Mouse (Mus musculus) adrenal gland, postnatal 14 days (tissue): ENCODE results near the gene Ltc4s. TPM values are rescaled to one million over a fixed set of nuclear protein-coding genes. Genes with fewer than 3 reads are reported as not detected.

Source experiments
- DNase-seq: peaks from one replicate; pipeline ENCODE4 v3.0.0; 2021; ENCODE audit warnings: mixed read lengths
- microRNA-seq, 2 experiments: library from miRNA; unstranded; fragments of <30 nt; microRNA quantifications; one replicate each; pipeline ENCODE4 v1.2.0; 2021
- total RNA-seq: library from RNA; stranded (reverse); gene quantifications from 2 replicates; pipeline ENCODE4 v1.2.3, GENCODE M21; 2021

The Ltc4s gene
- total RNA-seq, 1 experiment from 2014 or later = 11.3 TPM

GRCm38 (mm10) chr11:50200613-50201012, 37.8 kb downstream of the Ltc4s start:
- DNase-seq = peak; percentile 41

GRCm38 (mm10) chr11:50198916-50199315, 39.5 kb downstream of the Ltc4s start:
- peak; percentile 11 for DNase-seq

- peak; percentile 11 for DNase-seq
Measured at GRCm38 (mm10) chr11:50198219-50198846, 40.1 kb downstream of the Ltc4s start.

- peak; percentile 3 for DNase-seq
Measured at GRCm38 (mm10) chr11:50197500-50197899, 40.9 kb downstream of the Ltc4s start.

GRCm38 (mm10) chr11:50194793-50195192, 43.6 kb downstream of the Ltc4s start:
- no peak for DNase-seq

- no peak for DNase-seq
Measured at GRCm38 (mm10) chr11:50194070-50194469, 44.3 kb downstream of the Ltc4s start.

GRCm38 (mm10) chr11:50192278-50192677, 46.1 kb downstream of the Ltc4s start:
- DNase-seq = no peak

GRCm38 (mm10) chr11:50190362-50190761, 48.1 kb downstream of the Ltc4s start:
- DNase-seq = no peak

- DNase-seq = peak; percentile 68
Measured at GRCm38 (mm10) chr11:50188682-50189081, 49.7 kb downstream of the Ltc4s start.

Small RNA genes within 50 kb of the gene (microRNA-seq; reads per million reads assigned to microRNA genes)
- 0 to 0.38 reads per million in 2 experiments for gene Mir6919

Other genes starting within 250 kb of the Ltc4s start
- gene Rnf130, start 213.3 kb downstream of the Ltc4s start, total RNA-seq = 63.6 and 70.4 TPM in 2 replicates
- gene Tbc1d9b, start 107.2 kb downstream of the Ltc4s start, total RNA-seq = 75.9 and 86.7 TPM in 2 replicates
- gene Mrnip, start 64.2 kb downstream of the Ltc4s start, total RNA-seq = 12.9 and 13.6 TPM in 2 replicates
- gene Sqstm1, start 27.8 kb downstream of the Ltc4s start, total RNA-seq = 356 and 366 TPM in 2 replicates
- gene Mgat4b, start 27.7 kb downstream of the Ltc4s start, total RNA-seq = 103 and 113 TPM in 2 replicates
- gene Maml1, start 53.7 kb upstream of the Ltc4s start, total RNA-seq = 24.0 and 25.1 TPM in 2 replicates
- 347 and 361 TPM in 2 replicates for gene Canx, start 87.1 kb upstream of the Ltc4s start, total RNA-seq
- gene Cby3, start 115.8 kb upstream of the Ltc4s start, total RNA-seq = not detected in 2 replicates
- 269 and 317 TPM in 2 replicates for gene Hnrnph1, start 138.4 kb upstream of the Ltc4s start, total RNA-seq
- gene Rufy1, start 192.5 kb upstream of the Ltc4s start, total RNA-seq = 27.1 and 29.5 TPM in 2 replicates